Mouse (Mus musculus): ENCODE data around the gene Ecsit.
A peak's percentile ranks its signal among the peaks of the same experiment; 100 is the strongest.

GRCm38 (mm10) chr9:22095854-22096307 is 10.6 kb upstream of the Ecsit start:
- TF ChIP-seq CTCF (conservative IDR thresholded peaks at IDR 0.05; ENCODE audit: low read length) (peak; percentile 18; the same call in 1 of the 2 replicates), NANOG (IDR thresholded peaks at IDR 0.05; ENCODE audit: borderline replicate concordance, low read length) (no peak)

Data from E14TG2a.4 (cell line).